Mouse (Mus musculus): Measurements from ENCODE around the gene Pigf.

Pigf gene

DNA sequence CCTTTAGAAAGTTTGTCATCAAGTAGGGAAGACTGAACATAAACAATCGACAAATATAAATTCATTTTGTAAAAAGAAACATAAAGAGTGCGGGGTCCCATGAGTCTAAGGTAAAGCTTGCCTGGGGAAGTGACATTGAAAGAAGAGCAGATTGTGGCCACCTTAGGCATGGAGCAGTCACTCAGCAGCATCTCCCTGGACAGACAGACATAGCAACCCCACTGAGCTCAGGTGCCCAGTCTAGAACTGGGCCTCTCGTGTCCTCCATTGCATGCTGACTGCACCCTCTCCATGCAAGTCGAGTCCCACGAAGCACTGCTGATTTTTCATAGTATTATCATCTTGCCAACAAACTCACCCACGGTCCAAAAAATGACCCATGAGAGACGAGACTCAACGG is 19.6 kb upstream of the Pigf start:
- ChIA-PET POLR2A (interaction anchor here in 1 of 4 experiments (1.3 to 2.0 kb wide), 2 partner anchors 46 to 205 kb away, joined by 3 to 4 read pairs; no protein-coding TSS in a partner anchor), CTCF (interaction anchor here (0.5 to 2.8 kb wide), 64 partner anchors 8 to 882 kb away, joined by 3 to 22 read pairs (median 4); partner anchors contain the start of genes Cript (in 1 of the 4), Mcfd2 (in 1 of the 4), Pigf (in 1 of the 4) and Tmem247 (in 1 of the 4))

DNA sequence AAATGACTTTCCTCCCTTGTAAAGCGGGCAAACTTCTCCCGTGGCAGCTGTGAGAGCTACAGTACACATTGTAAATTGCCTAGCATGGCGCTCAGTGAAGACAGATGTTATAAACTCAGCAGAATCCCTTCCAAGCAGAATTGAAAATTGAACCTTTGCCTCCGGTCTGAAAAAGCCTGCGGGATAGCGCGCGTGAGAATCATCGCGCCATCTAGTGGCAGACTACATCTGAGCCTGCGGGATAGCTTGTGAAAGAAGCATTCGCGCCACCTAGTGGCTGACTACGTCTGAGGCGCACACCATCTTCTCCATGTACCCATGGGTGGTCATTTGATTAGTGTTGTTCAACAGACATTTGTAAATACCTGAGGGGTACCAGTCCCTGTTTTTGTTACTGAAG is 19.2 kb upstream of the Pigf start:
- ChIA-PET CTCF (interaction anchor here (0.5 to 2.8 kb wide), 67 partner anchors 8 to 882 kb away, joined by 3 to 22 read pairs (median 4); partner anchors contain the start of genes Cript (in 1 of the 4), Mcfd2 (in 1 of the 4), Pigf (in 1 of the 4) and Tmem247 (in 1 of the 4)), POLR2A (interaction anchor here in 2 of 4 experiments (0.6 to 2.0 kb wide), 4 partner anchors 18 to 782 kb away, joined by 3 to 10 read pairs (median 4); no protein-coding TSS in a partner anchor)

DNA sequence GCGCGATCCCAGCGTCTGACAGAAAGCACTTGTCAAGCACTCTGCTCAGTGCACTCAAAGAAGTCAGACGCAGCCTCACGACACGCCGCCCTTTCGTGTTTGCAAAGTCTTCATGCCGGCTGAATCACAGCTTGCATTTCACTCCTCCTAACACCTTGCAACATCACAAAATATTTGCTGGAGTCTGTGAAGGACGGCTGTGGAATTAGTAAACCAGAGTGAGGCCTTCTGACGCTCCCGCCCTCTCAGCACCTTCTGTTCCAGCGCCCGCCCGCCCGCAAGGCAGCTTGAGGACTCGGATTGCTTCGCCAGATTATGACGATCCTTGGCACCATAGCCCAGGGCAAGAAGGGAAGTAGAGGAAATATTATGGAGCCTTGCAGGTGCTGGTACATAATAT is 16.5 kb upstream of the Pigf start:
- POLR2A ChIA-PET = interaction anchor here in 3 of 4 experiments (0.5 to 1.9 kb wide), 5 partner anchors 11 to 240 kb away, joined by 3 to 11 read pairs (median 3); partner anchors contain the start of genes Cript (in 1 of the 3) and Pigf (in 1 of the 3)
- CTCF ChIA-PET = interaction anchor here in 1 of 4 experiments (0.6 kb wide), 1 partner anchor 606 kb away, joined by 3 read pairs; no protein-coding TSS in a partner anchor

DNA sequence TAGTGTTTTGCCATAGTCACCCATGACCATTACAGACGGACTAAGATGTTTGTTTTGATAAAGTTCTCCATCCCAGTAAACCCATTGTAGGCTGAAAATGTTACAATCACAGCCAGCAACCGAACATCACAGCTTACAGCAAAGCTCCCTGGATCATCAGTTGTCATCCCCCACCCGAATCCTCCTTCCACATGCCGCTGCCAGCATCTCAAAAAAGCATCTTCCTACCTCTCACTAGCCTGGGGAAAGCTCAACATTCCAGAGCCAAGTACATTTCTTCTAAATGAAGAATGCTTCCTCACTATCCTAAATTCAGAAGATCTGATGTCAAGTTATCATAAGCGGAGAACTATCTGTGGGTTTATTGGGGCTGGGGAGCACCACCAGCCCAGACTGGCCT is 13.3 kb upstream of the Pigf start:
- ChIA-PET CTCF (interaction anchor here in 2 of 4 experiments (0.6 to 2.9 kb wide), 2 partner anchors 211 to 880 kb away, joined by 9 to 17 read pairs; no protein-coding TSS in a partner anchor), POLR2A (interaction anchor here in 2 of 4 experiments (0.6 to 1.5 kb wide), 3 partner anchors 13 to 228 kb away, joined by 4 to 5 read pairs (median 5); partner anchors contain the start of genes Cript (in 1 of the 2), Mcfd2 (in 1 of the 2) and Pigf (in 1 of the 2))

DNA sequence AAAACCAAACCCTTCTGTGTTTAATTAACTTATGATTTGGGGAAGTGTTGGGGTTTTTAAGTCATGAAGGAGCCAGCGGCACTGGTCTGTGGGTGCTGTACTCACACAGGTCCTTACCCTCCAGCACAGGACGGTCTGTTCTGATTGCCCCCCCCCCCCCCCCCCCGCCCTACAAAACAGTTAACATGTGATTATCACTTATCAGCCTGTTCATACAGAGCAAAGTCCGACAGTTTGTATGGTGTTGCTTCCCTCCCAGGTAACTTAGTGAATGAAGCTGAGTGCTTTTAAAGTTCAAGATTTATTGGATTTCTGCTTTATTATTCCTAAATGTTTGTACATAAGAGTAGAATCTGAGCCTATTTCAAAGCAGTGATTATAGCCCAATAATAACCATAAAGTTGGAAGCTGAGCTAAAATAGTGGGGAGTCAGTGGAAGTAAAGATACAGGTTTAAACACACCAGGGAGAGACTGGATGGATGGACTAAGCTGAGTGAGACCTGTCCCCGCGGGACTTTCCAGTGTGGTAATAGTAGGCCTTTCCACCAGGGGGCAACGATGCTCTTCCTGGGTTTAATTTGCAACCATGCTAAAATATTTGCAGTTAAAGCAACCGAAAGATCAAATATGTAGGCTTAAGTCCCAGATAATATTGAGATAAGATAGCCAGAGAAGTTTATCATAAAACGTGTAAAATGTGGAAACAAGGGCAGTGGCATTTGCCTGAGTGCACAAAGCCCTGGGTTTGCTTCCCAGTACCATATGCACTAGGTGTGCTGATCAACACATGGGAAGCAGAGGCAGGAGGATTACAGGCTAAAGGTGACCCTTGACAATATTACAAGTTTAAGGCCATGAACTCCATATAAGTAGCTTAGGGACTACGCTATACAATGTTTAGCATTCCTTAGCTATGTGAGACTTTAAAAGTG is 11.2 kb upstream of the Pigf start:
- CTCF ChIA-PET = interaction anchor here (0.6 to 2.9 kb wide), 23 partner anchors 8 to 534 kb away, joined by 3 to 17 read pairs (median 3); partner anchors contain the start of genes Cript (in 1 of the 4), Pigf (in 1 of the 4) and Ttc7 (in 1 of the 4)
- POLR2A ChIA-PET = interaction anchor here in 3 of 4 experiments (0.6 to 1.8 kb wide), 9 partner anchors 11 to 230 kb away, joined by 3 to 10 read pairs (median 5); partner anchors contain the start of genes Cript (in 3 of the 3), Pigf (in 3 of the 3) and Mcfd2 (in 1 of the 3)

DNA sequence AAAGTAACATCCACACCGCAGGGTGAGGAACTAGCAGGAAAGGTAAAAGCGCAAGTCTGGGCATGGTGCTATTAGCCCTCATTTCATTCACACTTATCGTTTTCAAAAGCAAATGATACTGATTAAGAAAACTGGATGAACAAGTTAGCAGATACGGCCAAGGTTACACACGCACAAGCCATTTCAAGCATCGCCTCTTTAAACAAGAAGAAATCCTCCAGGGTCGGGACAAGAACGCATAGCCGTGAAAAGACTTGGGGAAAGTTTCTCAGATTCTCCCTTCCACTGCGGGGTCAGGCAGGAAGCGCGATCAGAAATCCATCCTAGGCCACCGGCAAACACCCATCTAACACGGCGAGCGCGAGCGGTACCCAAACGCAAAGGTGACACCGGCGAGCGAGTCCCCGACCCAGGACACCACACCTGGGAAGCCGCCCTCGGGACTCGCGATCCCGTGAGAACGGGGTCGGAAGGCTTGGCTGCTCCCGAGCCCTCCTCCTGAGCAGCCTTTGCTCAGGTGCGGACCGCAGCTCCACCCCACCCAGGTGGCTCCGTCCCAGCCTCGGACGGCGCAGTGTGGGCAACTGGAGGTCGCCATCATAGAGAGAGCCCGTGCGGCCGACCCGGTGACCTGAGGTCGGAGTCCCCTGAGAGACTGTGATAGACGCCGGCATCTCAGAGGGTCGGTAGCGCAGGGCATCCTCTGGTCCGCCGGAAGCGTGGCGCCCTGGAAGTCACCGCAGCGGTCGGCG is 539 bp downstream of the Pigf start:
- POLR2A ChIA-PET = interaction anchor here in 3 of 4 experiments (0.6 to 1.5 kb wide), 33 partner anchors 8 to 949 kb away, joined by 3 to 14 read pairs (median 4); partner anchors contain the start of genes Calm2 (in 2 of the 3), Epas1 (in 1 of the 3), Mcfd2 (in 1 of the 3) and Rhoq (in 1 of the 3)
- CTCF ChIA-PET = interaction anchor here in 2 of 4 experiments (0.6 to 1.0 kb wide), 5 partner anchors 12 to 192 kb away, joined by 3 to 11 read pairs (median 4); no protein-coding TSS in a partner anchor

DNA sequence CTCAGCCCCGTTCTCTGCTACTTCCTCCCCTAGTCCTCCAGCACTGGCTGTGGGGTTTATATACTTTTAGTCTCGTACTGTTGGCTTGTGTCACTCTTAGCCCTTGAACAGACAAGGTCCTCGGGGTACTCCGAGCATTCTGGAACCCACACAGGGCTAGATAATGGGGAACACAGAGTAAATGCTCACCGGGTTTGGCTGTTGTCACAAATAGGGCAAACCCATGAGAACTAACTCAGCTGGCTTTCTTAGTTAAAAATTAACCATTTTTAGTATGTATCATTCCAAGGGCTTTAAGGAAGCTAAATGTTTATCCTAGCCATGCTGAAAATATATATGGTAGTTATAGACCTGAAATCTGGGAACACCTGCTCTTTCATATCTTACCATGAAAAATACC is 5.5 kb downstream of the Pigf start:
- CTCF ChIA-PET = interaction anchor here in 1 of 4 experiments (1.3 kb wide), 1 partner anchor 17 kb away, joined by 3 read pairs; no protein-coding TSS in a partner anchor
- POLR2A ChIA-PET = interaction anchor here in 2 of 4 experiments (0.9 to 1.8 kb wide), 2 partner anchors 12 to 14 kb away, joined by 4 read pairs; no protein-coding TSS in a partner anchor

DNA sequence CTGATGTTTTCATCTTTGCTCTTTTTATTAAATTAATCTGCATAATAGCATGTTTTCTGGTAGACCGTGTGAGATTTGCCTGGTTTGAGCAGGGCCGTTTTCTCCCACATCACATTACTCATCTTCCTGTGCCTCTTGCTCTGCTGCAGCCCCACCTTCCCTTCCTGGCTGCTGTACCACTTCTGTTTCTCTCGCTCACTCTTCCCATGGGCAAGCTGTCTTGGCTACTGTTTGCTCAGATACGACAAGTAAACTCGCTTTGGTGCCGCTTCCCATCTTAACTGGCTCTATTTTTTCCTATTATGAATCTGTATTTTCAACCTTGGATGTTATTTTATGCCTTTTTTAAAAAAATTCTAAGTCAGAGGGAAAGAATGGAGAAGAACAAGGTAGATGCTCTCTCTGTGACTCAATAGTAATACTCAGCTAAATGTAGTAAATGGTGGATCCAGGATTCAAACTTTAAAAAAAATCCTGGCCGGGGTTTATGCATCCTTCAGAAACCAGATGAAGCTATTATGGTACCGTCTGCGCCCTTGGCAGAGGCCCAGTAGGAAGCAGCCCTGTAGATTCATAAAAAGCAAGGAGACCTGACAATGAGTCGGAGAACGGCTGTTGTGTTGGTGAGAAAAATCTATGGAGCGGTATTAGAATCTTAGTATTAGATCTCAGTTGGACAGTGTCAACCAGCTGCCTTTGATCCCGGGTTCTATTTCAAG is 13.7 kb downstream of the Pigf start:
- CTCF ChIA-PET = interaction anchor here in 1 of 4 experiments (1.1 kb wide), 1 partner anchor 33 kb away, joined by 3 read pairs; no protein-coding TSS in a partner anchor
- POLR2A ChIA-PET = no interaction called here

DNA sequence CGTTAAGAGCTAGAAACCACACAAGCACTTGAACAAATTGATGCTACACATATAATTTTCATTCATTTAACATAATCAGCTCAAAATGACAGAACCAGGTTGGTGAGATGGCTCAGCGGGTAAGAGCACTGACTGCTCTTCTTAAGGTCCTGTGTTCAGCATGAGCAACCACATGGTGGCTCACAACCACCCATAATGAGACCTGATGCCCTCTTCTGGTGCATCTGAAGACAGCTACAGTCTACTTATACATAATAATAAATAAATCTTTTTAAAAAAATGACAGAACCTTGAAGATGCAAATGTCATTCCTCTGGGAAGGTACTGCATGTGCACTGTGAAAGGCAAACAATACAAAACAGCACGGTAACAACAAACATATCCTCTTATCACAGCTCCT is 16.3 kb downstream of the Pigf start:
- POLR2A ChIA-PET = interaction anchor here in 2 of 4 experiments (1.0 to 2.3 kb wide), 4 partner anchors 8 to 18 kb away, joined by 3 to 5 read pairs (median 4); partner anchors contain the start of genes Cript (in 1 of the 2) and Pigf (in 1 of the 2)
- CTCF ChIA-PET = interaction anchor here in 1 of 4 experiments (0.7 to 1.5 kb wide), 2 partner anchors 13 to 240 kb away, joined by 3 read pairs; no protein-coding TSS in a partner anchor

DNA sequence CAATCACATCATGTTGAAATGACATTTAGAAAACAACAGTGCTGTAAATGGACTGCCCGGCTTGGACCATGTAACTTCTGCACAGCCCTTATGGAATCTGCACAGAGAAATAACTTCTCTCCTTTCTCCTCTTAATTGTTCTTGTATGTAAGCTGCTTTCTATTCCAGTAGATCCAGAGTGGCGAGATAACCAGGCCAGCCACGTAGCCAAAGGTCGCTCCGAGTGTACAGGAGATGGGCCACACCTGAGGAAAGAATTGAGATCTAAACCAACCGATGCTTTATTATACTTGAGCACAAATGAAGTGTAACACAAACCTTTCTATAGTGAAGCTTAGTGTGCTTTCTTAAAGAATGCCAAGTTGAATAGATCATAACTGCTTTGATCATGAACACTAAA is 27.9 kb downstream of the Pigf start:
- ChIA-PET CTCF (no interaction called here), POLR2A (interaction anchor here in 1 of 4 experiments (1.0 to 2.5 kb wide), 2 partner anchors 14 to 15 kb away, joined by 3 to 11 read pairs; no protein-coding TSS in a partner anchor)

DNA sequence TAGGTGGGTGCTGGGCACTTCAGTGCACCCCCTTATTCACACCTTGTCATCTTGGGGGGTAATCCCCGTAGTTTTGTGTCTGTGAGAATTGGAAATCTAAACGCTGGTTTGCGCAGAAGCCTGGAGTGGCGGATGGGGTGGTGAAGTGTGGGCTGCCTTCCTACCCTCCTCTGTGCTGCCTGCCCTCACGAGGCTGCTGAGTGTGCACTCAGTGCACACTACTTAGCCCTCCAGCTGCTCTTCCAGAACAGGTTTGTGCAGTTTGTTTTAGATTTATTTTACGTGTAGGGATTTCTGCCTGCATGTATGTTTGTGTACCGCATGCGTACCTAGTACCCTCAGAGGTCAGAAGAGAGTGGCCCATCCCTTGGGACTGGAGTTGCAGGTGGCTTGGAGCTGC is 33.9 kb downstream of the Pigf start:
- ChIA-PET POLR2A (interaction anchor here in 1 of 4 experiments (0.9 to 1.7 kb wide), 3 partner anchors 14 to 455 kb away, joined by 3 to 4 read pairs (median 4); partner anchors contain the start of gene Calm2), CTCF (no interaction called here)

DNA sequence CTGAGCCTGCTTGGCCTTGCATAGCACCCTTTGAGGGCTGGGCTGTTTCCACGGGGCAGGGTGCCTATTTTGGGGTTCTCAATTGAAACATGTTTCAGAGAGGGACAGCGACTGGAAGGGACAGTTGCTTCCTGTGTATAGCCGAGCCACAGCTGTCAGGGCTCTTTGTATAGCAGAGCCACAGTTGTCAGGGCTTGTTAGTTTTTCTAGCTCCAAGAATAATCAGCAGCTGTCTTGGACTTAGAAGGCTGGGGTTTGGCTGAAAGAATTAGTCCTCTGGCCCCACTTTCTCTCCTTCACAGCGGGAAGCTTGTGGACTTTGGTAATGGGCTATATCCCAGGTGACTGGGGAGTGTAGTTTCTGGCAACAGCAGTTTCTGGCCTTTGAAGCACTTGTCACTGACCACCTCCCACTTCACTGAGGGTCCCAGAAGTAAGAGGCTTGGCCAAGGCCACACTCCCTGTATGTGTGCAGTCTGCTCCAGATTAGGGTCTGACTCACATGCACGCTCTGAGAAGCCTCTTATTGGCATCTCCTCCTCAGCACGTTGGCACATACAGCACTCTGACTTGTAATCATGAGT is 36.5 kb downstream of the Pigf start:
- ChIA-PET CTCF (no interaction called here), POLR2A (no interaction called here)

DNA sequence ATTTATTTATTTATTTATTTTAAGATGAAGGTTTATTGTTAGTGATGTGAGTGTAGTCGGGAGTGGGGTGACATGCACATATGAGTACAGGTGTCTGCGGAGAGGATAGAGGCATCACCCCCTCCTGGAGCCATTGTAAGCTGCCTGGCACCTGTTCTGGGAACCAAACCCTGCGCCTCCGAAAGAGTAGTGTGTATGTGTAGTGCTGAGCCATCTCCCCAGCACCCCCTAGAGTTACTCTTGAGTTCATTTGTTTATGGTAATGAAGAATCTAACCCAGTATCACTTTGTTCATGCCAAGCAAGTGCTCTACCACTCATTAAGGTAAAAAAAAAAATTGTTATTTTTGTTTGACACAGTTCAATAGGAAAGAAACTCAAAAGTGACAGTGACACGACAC is 37.0 kb downstream of the Pigf start:
- CTCF ChIA-PET = no interaction called here
- POLR2A ChIA-PET = no interaction called here

DNA sequence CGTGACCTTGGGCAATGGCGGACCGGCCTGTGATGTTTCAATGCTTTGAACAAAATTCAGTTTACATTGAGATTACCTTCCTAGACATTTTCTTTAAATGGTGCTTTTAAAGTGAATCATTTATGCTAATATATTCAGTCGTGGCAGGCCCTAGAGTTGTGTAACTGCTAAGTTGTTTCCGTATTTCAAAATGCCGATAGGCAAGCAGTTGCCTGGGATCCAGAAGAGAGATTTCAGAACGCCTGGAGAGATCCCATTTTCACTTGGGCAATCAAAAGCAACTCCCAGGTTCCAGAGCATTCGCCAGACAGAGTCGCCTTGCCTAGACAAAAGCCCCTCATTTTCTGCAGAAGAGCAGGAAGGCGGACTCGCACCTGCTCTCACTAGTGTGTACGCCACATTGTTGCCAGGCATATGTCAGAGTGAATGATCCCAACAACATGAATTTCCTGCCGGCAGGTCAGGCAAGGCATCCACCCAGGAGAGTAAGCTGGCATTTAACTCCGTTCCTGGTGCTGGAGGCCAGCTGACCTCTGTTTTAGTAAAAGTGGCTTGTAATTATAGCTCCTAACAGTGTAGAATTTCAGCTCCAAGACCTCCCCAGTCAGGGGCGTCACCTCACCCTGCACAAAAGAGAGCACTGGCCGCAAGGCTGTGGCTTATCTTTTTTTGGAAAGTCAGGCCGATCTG is 38.6 kb downstream of the Pigf start:
- CTCF ChIA-PET = no interaction called here
- POLR2A ChIA-PET = interaction anchor here in 1 of 4 experiments (1.4 kb wide), 1 partner anchor 10 kb away, joined by 4 read pairs; no protein-coding TSS in a partner anchor

DNA sequence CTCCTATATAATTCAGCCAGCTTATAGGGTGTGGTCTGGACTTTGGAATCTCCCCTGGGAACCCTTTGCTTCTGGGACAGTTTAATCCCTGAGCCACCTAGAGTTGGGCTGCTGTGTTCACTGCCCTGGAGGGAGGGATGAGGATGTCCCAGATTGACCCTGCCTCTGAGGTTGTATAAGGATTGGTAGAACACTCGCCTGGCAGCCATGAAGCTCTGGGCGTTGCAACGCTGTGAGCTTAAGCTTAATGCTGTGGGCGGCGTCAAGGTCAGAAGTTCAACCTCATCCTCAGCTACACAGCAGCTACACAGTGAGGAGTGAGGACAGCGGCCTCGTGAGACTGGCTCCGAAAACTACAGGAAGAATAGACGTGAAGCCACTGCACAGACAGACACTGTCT is 42.7 kb downstream of the Pigf start:
- ChIA-PET CTCF (interaction anchor here in 3 of 4 experiments (0.7 to 1.7 kb wide), 3 partner anchors 264 to 267 kb away, joined by 3 to 6 read pairs (median 4); no protein-coding TSS in a partner anchor), POLR2A (interaction anchor here in 1 of 4 experiments (0.6 to 1.4 kb wide), 6 partner anchors 8 to 42 kb away, joined by 3 to 11 read pairs (median 4); partner anchors contain the start of genes Cript and Pigf)

DNA sequence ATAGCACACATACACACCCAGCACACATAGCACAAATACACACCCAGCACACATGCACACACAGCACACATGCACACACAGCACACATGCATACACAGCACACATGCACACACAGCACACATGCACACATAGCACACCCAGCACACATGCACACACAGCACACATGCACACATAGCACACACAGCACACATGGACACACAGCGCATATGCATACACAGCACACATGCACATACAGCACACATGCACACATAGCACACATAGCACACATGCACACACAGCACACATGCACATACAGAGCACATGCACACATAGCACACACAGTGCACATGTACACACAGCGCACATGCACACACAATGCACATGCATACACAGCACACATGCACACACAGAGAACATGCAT is 43.5 kb downstream of the Pigf start:
- ChIA-PET CTCF (interaction anchor here in 1 of 4 experiments (1.3 kb wide), 1 partner anchor 268 kb away, joined by 3 read pairs; no protein-coding TSS in a partner anchor), POLR2A (interaction anchor here in 1 of 4 experiments (1.2 kb wide), 1 partner anchor 16 kb away, joined by 11 read pairs; no protein-coding TSS in a partner anchor)
